Mouse (Mus musculus) lung, postnatal 0 days (tissue): ENCODE data around the gene Ddah1. TPM values are rescaled to one million over a fixed set of nuclear protein-coding genes. Genes with fewer than 3 reads are reported as not detected.

ENCODE experiments used
- ATAC-seq: fragments of 200-750 bp; cut with Nextera tagmentation; 2 replicates; pipeline ENCODE4 v1.8.0; 2017; ENCODE audit warnings: moderate library complexity
- DNase-seq: peaks from one replicate; pipeline ENCODE4 v3.0.0-alpha.2; 2016; ENCODE audit warnings: low spot score
- H3K27ac ChIP-seq: fragments of 300-500 bp; sonication (generic); 2 replicates; pipeline ENCODE4 v1.5.1; 2014; ENCODE audit warnings: antibody characterized with exemption, mild to moderate bottlenecking, low read length, mixed read lengths
- H3K27me3 ChIP-seq: fragments of 300-500 bp; sonication (generic); replicated peaks from 2 replicates; pipeline ENCODE4 v1.6.1; 2014; ENCODE audit warnings: low read length, mixed read lengths; ENCODE audit not compliant: insufficient read depth
- H3K36me3 ChIP-seq: fragments of 300-500 bp; sonication (generic); 2 replicates; pipeline ENCODE4 v1.6.1; 2014; ENCODE audit warnings: low read length, mixed read lengths; ENCODE audit not compliant: insufficient read depth
- H3K4me1 ChIP-seq: fragments of 300-500 bp; sonication (generic); 2 replicates; pipeline ENCODE4 v1.6.1; 2014; ENCODE audit warnings: antibody characterized with exemption, low read depth, low read length, mixed read lengths; ENCODE audit not compliant: insufficient read depth
- H3K4me2 ChIP-seq: fragments of 300-500 bp; sonication (generic); replicated peaks from 2 replicates; pipeline ENCODE4 v1.6.1; 2014; ENCODE audit warnings: low read depth, mild to moderate bottlenecking, low read length, moderate library complexity, mixed read lengths
- H3K4me3 ChIP-seq: fragments of 300-500 bp; sonication (generic); 2 replicates; pipeline ENCODE4 v1.5.1; 2014; ENCODE audit warnings: low read depth, low read length
- H3K9ac ChIP-seq: fragments of 300-500 bp; sonication (generic); replicated peaks from 2 replicates; pipeline ENCODE4 v1.6.1; 2014; ENCODE audit warnings: low read depth, mild to moderate bottlenecking
- H3K9me3 ChIP-seq: fragments of 300-500 bp; sonication (generic); 2 replicates; pipeline ENCODE4 v1.6.1; 2016; ENCODE audit warnings: low read length, mixed read lengths
- CTCF ChIP-seq: IDR thresholded peaks from 2 replicates; pipeline ENCODE4 v1.5.1; 2016; ENCODE audit warnings: antibody characterized with exemption, mild to moderate bottlenecking
- EP300 ChIP-seq: IDR thresholded peaks from 2 replicates; pipeline ENCODE4 v1.6.1; 2016; ENCODE audit warnings: antibody characterized with exemption, mild to moderate bottlenecking, control low read depth
- WGBS: fragments of 180-500 bp; shearing (Covaris S2); extraction: QIAGEN DNeasy Blood & Tissue Kit; methylation state at CpG from one replicate; pipeline ENCODE4 v1.1.7; 2014; 5-methylcytosine and 5-hydroxymethylcytosine counted together
- polyA plus RNA-seq: library from polyadenylated mRNA; unstranded; fragments of >200 nt; fragmentation: Nextera tagmentation; extraction: Ambion mirVana; gene quantifications from 2 replicates; pipeline ENCODE4 v1.2.1, GENCODE M21; 2015

Ddah1 gene
- polyA plus RNA-seq, 1 experiment from 2014 or later, result 20.2 TPM

GRCm38 (mm10) chr3:145825416-145826055, 67.1 kb downstream of the Ddah1 start:
- Histone ChIP-seq H3K36me3 (no peaks in the 10 kb centered on the region), H3K4me3 (no peak overlapping the region), H3K4me2 (no peak overlapping the region), H3K9ac (no peak overlapping the region), H3K9me3 (no peaks in the 10 kb centered on the region), H3K4me1 (0 out of 2 replicates have a peak, but pooled peaks cover 13% of the 10 kb centered on the region), H3K27me3 (no peaks in the 10 kb centered on the region), H3K27ac (no peak overlapping the region)
- ATAC-seq (no peak), DNase-seq (no peak)
- WGBS, result 80% methylated on average over 11 of the region's 11 CpGs
- TF ChIP-seq CTCF (no peak), EP300 (no peak)

GRCm38 (mm10) chr3:145827191-145828045, 68.9 kb downstream of the Ddah1 start:
- TF ChIP-seq EP300, result no peak
- TF ChIP-seq CTCF, result no peak
- peak overlapping the region; percentile 35 for H3K4me2 ChIP-seq

GRCm38 (mm10) chr3:145828906-145829305, 70.4 kb downstream of the Ddah1 start:
- Histone ChIP-seq H3K27me3 (no peaks in the 10 kb centered on the region), H3K9me3 (no peaks in the 10 kb centered on the region), H3K4me2 (no peak overlapping the region), H3K27ac (no peak overlapping the region), H3K36me3 (no peaks in the 10 kb centered on the region), H3K9ac (no peak overlapping the region), H3K4me3 (no peak overlapping the region), H3K4me1 (0 out of 2 replicates have a peak, but pooled peaks cover 13% of the 10 kb centered on the region)
- WGBS, result 52% methylated on average over 5 of the region's 5 CpGs
- peak; percentile 42 for DNase-seq
- TF ChIP-seq CTCF (no peak), EP300 (no peak)
- ATAC-seq, result peak; percentile 30; the same call in 1 of the 2 replicates

More at GRCm38 (mm10) chr3:145827191-145828045, 68.9 kb downstream of the Ddah1 start:
- no peak overlapping the region for H3K27ac ChIP-seq
- no peak overlapping the region for H3K9ac ChIP-seq
- H3K36me3 ChIP-seq, result no peaks in the 10 kb centered on the region
- DNase-seq (peak; percentile 75), ATAC-seq (peak; percentile 76)
- no peak overlapping the region for H3K4me3 ChIP-seq
- H3K9me3 ChIP-seq, result no peaks in the 10 kb centered on the region
- WGBS, result 28% methylated on average over 18 of the region's 18 CpGs
- no peaks in the 10 kb centered on the region for H3K27me3 ChIP-seq
- 0 out of 2 replicates have a peak, but pooled peaks cover 13% of the 10 kb centered on the region for H3K4me1 ChIP-seq

- Histone ChIP-seq H3K9me3 (no peaks in the 10 kb centered on the region), H3K4me2 (no peak overlapping the region), H3K9ac (no peak overlapping the region), H3K4me1 (no peaks in the 10 kb centered on the region), H3K27me3 (no peaks in the 10 kb centered on the region), H3K4me3 (no peak overlapping the region), H3K36me3 (no peaks in the 10 kb centered on the region), H3K27ac (no peak overlapping the region)
- peak; percentile 60 for DNase-seq
- peak; percentile 52 for ATAC-seq
- TF ChIP-seq CTCF (no peak), EP300 (no peak; the same call in 1 of the 2 replicates)
- WGBS, result 26% methylated on average over 8 of the region's 8 CpGs
These were observed 75.6 kb downstream of the Ddah1 start for GRCm38 (mm10) chr3:145833948-145834538.

GRCm38 (mm10) chr3:145838281-145838680, 79.8 kb downstream of the Ddah1 start:
- Histone ChIP-seq H3K27ac (no peak overlapping the region), H3K4me1 (no peaks in the 10 kb centered on the region), H3K36me3 (no peaks in the 10 kb centered on the region), H3K9me3 (no peaks in the 10 kb centered on the region), H3K4me2 (no peak overlapping the region), H3K4me3 (no peak overlapping the region), H3K27me3 (no peaks in the 10 kb centered on the region), H3K9ac (no peak overlapping the region)
- ATAC-seq (no peak), DNase-seq (no peak)
- TF ChIP-seq EP300 (no peak), CTCF (no peak)
